Mouse (Mus musculus): Measurements from ENCODE around the gene Ralbp1. TPM values are rescaled to one million over a fixed set of nuclear protein-coding genes. Genes with fewer than 3 reads are reported as not detected.

Ralbp1 gene
- polyA plus RNA-seq, 1 experiment from 2014 or later = 35.4 TPM

- no peak for ATAC-seq (replicated peaks; ENCODE audit: low FRiP score)
- no peaks in the 10 kb centered on the region; the same call in 1 of the 2 replicates for H3K36me3 ChIP-seq (ENCODE audit: control insufficient read depth, insufficient read depth, low read length)
- 90% methylated on average over 4 of the region's 4 CpGs for WGBS
These were observed 31.6 kb downstream of the Ralbp1 start for GRCm38 (mm10) chr17:65854006-65854405.

GRCm38 (mm10) chr17:65853326-65853725, 32.3 kb downstream of the Ralbp1 start:
- H3K4me3 ChIP-seq (ENCODE audit: low read depth, low read length) = no peak overlapping the region
- H3K36me3 ChIP-seq (ENCODE audit: control insufficient read depth, insufficient read depth, low read length) = no peaks in the 10 kb centered on the region; the same call in 1 of the 2 replicates
- H3K9me3 ChIP-seq (ENCODE audit: control insufficient read depth, low read length) = no peaks in the 10 kb centered on the region
- whole genome bisulfite sequencing = 90% methylated on average over 6 of the region's 6 CpGs
- no peak overlapping the region for H3K4me2 ChIP-seq (ENCODE audit: low read depth, low read length, severe bottlenecking)
- DNase-seq (ENCODE audit: low spot score) (no peak), ATAC-seq (replicated peaks; ENCODE audit: low FRiP score) (no peak)
- H3K27ac ChIP-seq (ENCODE audit: low read depth, low read length) = no peak overlapping the region
- no peak overlapping the region for H3K9ac ChIP-seq (ENCODE audit: low read length)
- H3K27me3 ChIP-seq (ENCODE audit: control insufficient read depth, insufficient read depth, low read length) = no peaks in the 10 kb centered on the region
- H3K4me1 ChIP-seq (replicated peaks; ENCODE audit: control insufficient read depth, insufficient read depth, low read length) = no peaks in the 10 kb centered on the region

More at GRCm38 (mm10) chr17:65854006-65854405, 31.6 kb downstream of the Ralbp1 start:
- DNase-seq (ENCODE audit: low spot score) = no peak
- H3K4me3 ChIP-seq (ENCODE audit: low read depth, low read length) = no peak overlapping the region
- no peaks in the 10 kb centered on the region for H3K27me3 ChIP-seq (ENCODE audit: control insufficient read depth, insufficient read depth, low read length)
- no peak overlapping the region for H3K27ac ChIP-seq (ENCODE audit: low read depth, low read length)
- no peaks in the 10 kb centered on the region for H3K9me3 ChIP-seq (ENCODE audit: control insufficient read depth, low read length)
- no peaks in the 10 kb centered on the region for H3K4me1 ChIP-seq (replicated peaks; ENCODE audit: control insufficient read depth, insufficient read depth, low read length)
- no peak overlapping the region for H3K9ac ChIP-seq (ENCODE audit: low read length)
- no peak overlapping the region for H3K4me2 ChIP-seq (ENCODE audit: low read depth, low read length, severe bottlenecking)

- Histone ChIP-seq H3K27ac (ENCODE audit: low read depth, low read length) (no peak overlapping the region), H3K9me3 (ENCODE audit: control insufficient read depth, low read length) (no peaks in the 10 kb centered on the region), H3K4me1 (replicated peaks; ENCODE audit: control insufficient read depth, insufficient read depth, low read length) (no peaks in the 10 kb centered on the region), H3K36me3 (ENCODE audit: control insufficient read depth, insufficient read depth, low read length) (no peaks in the 10 kb centered on the region; the same call in 1 of the 2 replicates), H3K4me3 (ENCODE audit: low read depth, low read length) (no peak overlapping the region), H3K9ac (ENCODE audit: low read length) (no peak overlapping the region), H3K4me2 (ENCODE audit: low read depth, low read length, severe bottlenecking) (no peak overlapping the region), H3K27me3 (ENCODE audit: control insufficient read depth, insufficient read depth, low read length) (no peaks in the 10 kb centered on the region)
- 89% methylated on average over 6 of the region's 6 CpGs for WGBS
- DNase-seq (ENCODE audit: low spot score) (no peak), ATAC-seq (replicated peaks; ENCODE audit: low FRiP score) (no peak)
These were observed 33.8 kb downstream of the Ralbp1 start for GRCm38 (mm10) chr17:65851749-65852148.

- no peak overlapping the region for H3K27ac ChIP-seq (ENCODE audit: low read depth, low read length)
- H3K9ac ChIP-seq (ENCODE audit: low read length) = no peak overlapping the region
- DNase-seq (ENCODE audit: low spot score) = no peak
- 93% methylated on average over 17 of the region's 17 CpGs for WGBS
- H3K27me3 ChIP-seq (ENCODE audit: control insufficient read depth, insufficient read depth, low read length) = no peaks in the 10 kb centered on the region
- H3K9me3 ChIP-seq (ENCODE audit: control insufficient read depth, low read length) = no peaks in the 10 kb centered on the region
- H3K4me2 ChIP-seq (ENCODE audit: low read depth, low read length, severe bottlenecking) = no peak overlapping the region
- no peaks in the 10 kb centered on the region for H3K4me1 ChIP-seq (replicated peaks; ENCODE audit: control insufficient read depth, insufficient read depth, low read length)
- H3K4me3 ChIP-seq (ENCODE audit: low read depth, low read length) = no peak overlapping the region
- H3K36me3 ChIP-seq (ENCODE audit: control insufficient read depth, insufficient read depth, low read length) = no peaks in the 10 kb centered on the region; the same call in 1 of the 2 replicates
- ATAC-seq (replicated peaks; ENCODE audit: low FRiP score) = no peak
These were observed 35.1 kb downstream of the Ralbp1 start for GRCm38 (mm10) chr17:65850487-65850886.

GRCm38 (mm10) chr17:65847694-65848449, 37.7 kb downstream of the Ralbp1 start:
- ATAC-seq (replicated peaks; ENCODE audit: low FRiP score) = no peak
- DNase-seq (ENCODE audit: low spot score) = no peak
- Histone ChIP-seq H3K27me3 (ENCODE audit: control insufficient read depth, insufficient read depth, low read length) (no peaks in the 10 kb centered on the region), H3K4me2 (ENCODE audit: low read depth, low read length, severe bottlenecking) (no peak overlapping the region), H3K27ac (ENCODE audit: low read depth, low read length) (no peak overlapping the region), H3K9me3 (ENCODE audit: control insufficient read depth, low read length) (no peaks in the 10 kb centered on the region), H3K4me3 (ENCODE audit: low read depth, low read length) (no peak overlapping the region), H3K9ac (ENCODE audit: low read length) (no peak overlapping the region), H3K4me1 (replicated peaks; ENCODE audit: control insufficient read depth, insufficient read depth, low read length) (0 out of 2 replicates have a peak, but pooled peaks cover 3% of the 10 kb centered on the region), H3K36me3 (ENCODE audit: control insufficient read depth, insufficient read depth, low read length) (no peaks in the 10 kb centered on the region; the same call in 1 of the 2 replicates)
- 89% methylated on average over 11 of the region's 11 CpGs for WGBS

- 93% methylated on average over 6 of the region's 6 CpGs for WGBS
- H3K9ac ChIP-seq (ENCODE audit: low read length) = no peak overlapping the region
- no peaks in the 10 kb centered on the region for H3K27me3 ChIP-seq (ENCODE audit: control insufficient read depth, insufficient read depth, low read length)
- H3K9me3 ChIP-seq (ENCODE audit: control insufficient read depth, low read length) = no peaks in the 10 kb centered on the region
- H3K4me3 ChIP-seq (ENCODE audit: low read depth, low read length) = no peak overlapping the region
- 0 out of 2 replicates have a peak, but pooled peaks cover 3% of the 10 kb centered on the region for H3K4me1 ChIP-seq (replicated peaks; ENCODE audit: control insufficient read depth, insufficient read depth, low read length)
- no peak overlapping the region for H3K4me2 ChIP-seq (ENCODE audit: low read depth, low read length, severe bottlenecking)
- H3K36me3 ChIP-seq (ENCODE audit: control insufficient read depth, insufficient read depth, low read length) = peaks cover 8% of the 10 kb centered on the region
- ATAC-seq (replicated peaks; ENCODE audit: low FRiP score) (no peak), DNase-seq (ENCODE audit: low spot score) (no peak)
- no peak overlapping the region for H3K27ac ChIP-seq (ENCODE audit: low read depth, low read length)
These were observed 40.2 kb downstream of the Ralbp1 start for GRCm38 (mm10) chr17:65845423-65845822.

GRCm38 (mm10) chr17:65842669-65843381, 42.8 kb downstream of the Ralbp1 start:
- ATAC-seq (replicated peaks; ENCODE audit: low FRiP score) (no peak), DNase-seq (ENCODE audit: low spot score) (no peak)
- no peak overlapping the region for H3K27ac ChIP-seq (ENCODE audit: low read depth, low read length)
- H3K9ac ChIP-seq (ENCODE audit: low read length) = no peak overlapping the region
- 0 out of 2 replicates have a peak, but pooled peaks cover 3% of the 10 kb centered on the region for H3K4me1 ChIP-seq (replicated peaks; ENCODE audit: control insufficient read depth, insufficient read depth, low read length)
- H3K36me3 ChIP-seq (ENCODE audit: control insufficient read depth, insufficient read depth, low read length) = peaks cover 12% of the 10 kb centered on the region
- H3K4me3 ChIP-seq (ENCODE audit: low read depth, low read length) = no peak overlapping the region
- no peak overlapping the region for H3K4me2 ChIP-seq (ENCODE audit: low read depth, low read length, severe bottlenecking)
- no peaks in the 10 kb centered on the region for H3K9me3 ChIP-seq (ENCODE audit: control insufficient read depth, low read length)
- H3K27me3 ChIP-seq (ENCODE audit: control insufficient read depth, insufficient read depth, low read length) = no peaks in the 10 kb centered on the region
- WGBS = 89% methylated on average over 10 of the region's 10 CpGs

- no peaks in the 10 kb centered on the region for H3K9me3 ChIP-seq (ENCODE audit: control insufficient read depth, low read length)
- 0 out of 2 replicates have a peak, but pooled peaks cover 3% of the 10 kb centered on the region for H3K4me1 ChIP-seq (replicated peaks; ENCODE audit: control insufficient read depth, insufficient read depth, low read length)
- ATAC-seq (replicated peaks; ENCODE audit: low FRiP score) (no peak), DNase-seq (ENCODE audit: low spot score) (no peak)
- H3K4me2 ChIP-seq (ENCODE audit: low read depth, low read length, severe bottlenecking) = no peak overlapping the region
- H3K4me3 ChIP-seq (ENCODE audit: low read depth, low read length) = no peak overlapping the region
- 90% methylated on average over 7 of the region's 7 CpGs for WGBS
- no peak overlapping the region for H3K27ac ChIP-seq (ENCODE audit: low read depth, low read length)
- no peaks in the 10 kb centered on the region for H3K27me3 ChIP-seq (ENCODE audit: control insufficient read depth, insufficient read depth, low read length)
- peaks cover 14% of the 10 kb centered on the region for H3K36me3 ChIP-seq (ENCODE audit: control insufficient read depth, insufficient read depth, low read length)
- H3K9ac ChIP-seq (ENCODE audit: low read length) = no peak overlapping the region
These were observed 45.9 kb downstream of the Ralbp1 start for GRCm38 (mm10) chr17:65839541-65840256.

All from forebrain, embryonic 11.5 days (tissue).